Comparison of ENCODE assay signal across 8 mouse cellular contexts in genomic region chr7:34656632-34657031, GRCm38 (mm10). TPM values are rescaled to one million over a fixed set of nuclear protein-coding genes. Genes with fewer than 3 reads are reported as not detected.
A peak's percentile ranks its signal among the peaks of the same experiment; 100 is the strongest.
DNase-seq lines count a peak whose midpoint lies in the region; ATAC-seq and TF ChIP-seq lines count a peak whose summit lies in the region.

Gene Kctd15 (minus strand): TSS chr7:34656732.

- no peaks in the 10 kb centered on the region for H3K27me3 ChIP-seq in forebrain, embryonic 11.5 days (ENCODE audit: control insufficient read depth, insufficient read depth, low read length)
- H3K27me3 ChIP-seq in intestine, embryonic 15.5 days (replicated peaks): no peaks in the 10 kb centered on the region
- H3K27me3 ChIP-seq in midbrain, embryonic 13.5 days: no peaks in the 10 kb centered on the region

- no peak for DNase-seq in left cerebral cortex, adult 2 months (ENCODE audit: extremely low spot score in 1 of 2, low spot score in 2 of 2)
- no peak for DNase-seq in left cerebral cortex, adult 9 months (ENCODE audit: low spot score in 2 of 2)
- DNase-seq in forebrain, embryonic 11.5 days (ENCODE audit: low spot score): no peak
- no peak for DNase-seq in cerebellum, adult 9-11 months
- no peak for DNase-seq in cerebellum, postnatal 25 days

- H3K27ac ChIP-seq in left cerebral cortex, adult 2 months: peak within 1 kb of the TSS; percentile 88
- peak within 1 kb of the TSS; percentile 99 for H3K27ac ChIP-seq in forebrain, embryonic 11.5 days (ENCODE audit: low read depth, low read length)
- H3K27ac ChIP-seq in intestine, embryonic 15.5 days: no peak within 1 kb of the TSS
- H3K27ac ChIP-seq in midbrain, embryonic 13.5 days: peak within 1 kb of the TSS; percentile 100

- ATAC-seq in forebrain, embryonic 11.5 days (replicated peaks; ENCODE audit: low FRiP score): no peak
- ATAC-seq in intestine, embryonic 15.5 days: no peak
- ATAC-seq in midbrain, embryonic 13.5 days: no peak
- no peak for ATAC-seq in megakaryocyte-erythroid progenitor cell, adult 5-6 weeks (replicated peaks; ENCODE audit: low FRiP score, low TSS enrichment, poor library complexity, severe bottlenecking)

- H3K36me3 ChIP-seq in forebrain, embryonic 11.5 days (ENCODE audit: control insufficient read depth, insufficient read depth, low read length): no peaks in the 10 kb centered on the region
- H3K36me3 ChIP-seq in intestine, embryonic 15.5 days: no peaks in the 10 kb centered on the region
- H3K36me3 ChIP-seq in midbrain, embryonic 13.5 days: no peaks in the 10 kb centered on the region

- no peak for TF ChIP-seq CTCF in left cerebral cortex, adult 2 months (IDR thresholded peaks at IDR 0.05)

- peak within 1 kb of the TSS; percentile 55 for H3K4me2 ChIP-seq in forebrain, embryonic 11.5 days (ENCODE audit: low read depth, low read length, severe bottlenecking)
- peak within 1 kb of the TSS; percentile 91 for H3K4me2 ChIP-seq in intestine, embryonic 15.5 days (replicated peaks)
- H3K4me2 ChIP-seq in midbrain, embryonic 13.5 days (replicated peaks): peak within 1 kb of the TSS; percentile 68

- H3K9ac ChIP-seq in forebrain, embryonic 11.5 days (ENCODE audit: low read length): peak within 1 kb of the TSS; percentile 97
- peak within 1 kb of the TSS; percentile 85 for H3K9ac ChIP-seq in intestine, embryonic 15.5 days
- peak within 1 kb of the TSS; percentile 95 for H3K9ac ChIP-seq in midbrain, embryonic 13.5 days (replicated peaks)

- peak within 1 kb of the TSS; percentile 80 for H3K4me3 ChIP-seq in left cerebral cortex, adult 2 months
- peak within 1 kb of the TSS; percentile 76 for H3K4me3 ChIP-seq in forebrain, embryonic 11.5 days (ENCODE audit: low read depth, low read length)
- peak within 1 kb of the TSS; percentile 79 for H3K4me3 ChIP-seq in intestine, embryonic 15.5 days (replicated peaks)
- H3K4me3 ChIP-seq in midbrain, embryonic 13.5 days (replicated peaks): peak within 1 kb of the TSS; percentile 78

- intact Hi-C loops in left cerebral cortex, adult 2 months (cut with DNase I): loop anchor here (5.0 kb wide), 2 partner anchors 164 to 404 kb away; partner anchors contain the start of gene Gm6096

- peaks cover 12% of the 10 kb centered on the region for H3K4me1 ChIP-seq in forebrain, embryonic 11.5 days (replicated peaks; ENCODE audit: control insufficient read depth, insufficient read depth, low read length)
- H3K4me1 ChIP-seq in intestine, embryonic 15.5 days (replicated peaks): peaks cover 8% of the 10 kb centered on the region
- H3K4me1 ChIP-seq in midbrain, embryonic 13.5 days (replicated peaks): peaks cover 23% of the 10 kb centered on the region

- 68% methylated on average over 5 of the region's 5 CpGs for WGBS in forebrain, embryonic 11.5 days
- 72% methylated on average over 5 of the region's 5 CpGs for WGBS in intestine, embryonic 15.5 days
- WGBS in midbrain, embryonic 13.5 days: 56% methylated on average over 5 of the region's 5 CpGs

- no peaks in the 10 kb centered on the region for H3K9me3 ChIP-seq in forebrain, embryonic 11.5 days (ENCODE audit: control insufficient read depth, low read length)
- no peaks in the 10 kb centered on the region for H3K9me3 ChIP-seq in intestine, embryonic 15.5 days
- no peaks in the 10 kb centered on the region for H3K9me3 ChIP-seq in midbrain, embryonic 13.5 days

RNA-seq across cellular contexts. Expression of gene Kctd15, which starts in this region (rescaled TPM):
- total RNA-seq in left cerebral cortex, adult 2 months (2021): 10 to 100 TPM; 12.2 to 12.4 TPM
- 22.4 and 24.3 TPM in 2 replicates for polyA plus RNA-seq in forebrain, embryonic 11.5 days (2014; fragmentation: Nextera tagmentation; extraction: Ambion mirVana)
- polyA plus RNA-seq in intestine, embryonic 15.5 days (2015; fragmentation: Nextera tagmentation; extraction: Ambion mirVana): 16.2 and 18.0 TPM in 2 replicates
- 35.2 and 42.8 TPM in 2 replicates for polyA plus RNA-seq in midbrain, embryonic 13.5 days (2015; fragmentation: Nextera tagmentation; extraction: Ambion mirVana)
- total RNA-seq in megakaryocyte-erythroid progenitor cell, adult 5-6 weeks (2014; fragmentation: Nextera tagmentation): not detected in 2 replicates
- 0.38 TPM in 1 of 2 replicates, not detected in the other for total RNA-seq in megakaryocyte-erythroid progenitor cell, adult 5-6 weeks (2017)

Comparison
In these comparisons a context has a peak if more than half of its experiments do, and no peak if none do; other contexts are left out.
1. RNA of gene Kctd15 (total RNA-seq): 12.2 to 12.4 TPM in left cerebral cortex, adult 2 months; 0.38 TPM in megakaryocyte-erythroid progenitor cell, adult 5-6 weeks; every median in the first group is over 4 times any median in the second.
2. Peak in every context shown above with its lines, with median percentiles within 50 percentile points of each other: H3K4me3 ChIP-seq, H3K4me2 ChIP-seq and H3K9ac ChIP-seq.